Mouse (Mus musculus) c-Kit-positive CD71-positive TER-119-positive erythroid progenitor cells, embryonic 14.5 days (primary cell): ENCODE results near the gene Msl3.
A peak's percentile ranks its signal among the peaks of the same experiment; 100 is the strongest.

Experiments used
- DNase-seq: peaks from one replicate; pipeline ENCODE4 v3.0.0-alpha.2; 2013; ENCODE audit warnings: low spot score

Gene Msl3

DNA sequence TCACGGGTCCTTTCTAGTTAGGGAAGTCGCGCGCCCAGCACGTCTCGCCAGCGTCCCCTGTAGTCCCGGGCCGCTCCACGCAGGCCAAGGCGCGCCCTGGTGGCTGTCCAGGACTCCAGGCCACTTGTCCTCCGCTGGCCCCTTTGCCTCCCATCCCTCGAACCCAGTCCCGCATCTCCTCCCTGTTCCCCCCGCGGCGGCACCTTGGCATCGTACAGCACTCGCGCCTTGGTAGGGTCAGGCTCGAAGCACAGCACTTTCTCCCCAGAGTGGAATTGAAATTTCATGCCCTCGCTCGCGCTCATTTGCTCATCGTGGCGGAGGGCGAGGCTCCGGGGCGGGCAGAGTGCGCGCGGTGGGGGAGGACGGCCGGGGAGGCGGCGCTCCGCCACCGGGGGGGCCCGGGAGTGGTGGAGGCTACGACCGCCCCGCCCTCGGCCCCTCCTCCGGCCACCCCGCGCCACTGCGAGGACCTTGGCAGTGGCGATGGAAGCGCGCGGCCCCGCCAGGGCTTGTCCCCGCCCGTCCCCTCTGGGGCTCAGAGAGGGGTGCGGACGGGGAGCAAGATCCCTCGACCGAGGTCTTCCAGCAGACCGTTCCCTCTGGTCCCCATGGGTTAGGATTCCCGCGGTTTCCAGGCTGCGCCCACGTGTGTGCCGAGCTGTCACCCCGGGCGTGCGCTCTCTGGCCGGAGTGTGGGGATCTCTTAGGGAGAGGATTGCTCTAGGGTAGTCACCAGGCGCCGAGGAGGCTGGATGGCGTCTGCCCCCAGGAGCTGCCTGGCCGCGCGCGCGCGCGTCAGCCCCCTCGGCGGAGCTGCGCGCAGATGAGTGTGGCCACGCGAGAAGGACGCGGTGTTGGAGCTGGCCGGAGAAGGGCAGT is at the start of gene Msl3:
Msl3 (minus strand) TSS at position 374 of the 882 bp plus-strand sequence.
- DNase-seq = peak; percentile 68

DNA sequence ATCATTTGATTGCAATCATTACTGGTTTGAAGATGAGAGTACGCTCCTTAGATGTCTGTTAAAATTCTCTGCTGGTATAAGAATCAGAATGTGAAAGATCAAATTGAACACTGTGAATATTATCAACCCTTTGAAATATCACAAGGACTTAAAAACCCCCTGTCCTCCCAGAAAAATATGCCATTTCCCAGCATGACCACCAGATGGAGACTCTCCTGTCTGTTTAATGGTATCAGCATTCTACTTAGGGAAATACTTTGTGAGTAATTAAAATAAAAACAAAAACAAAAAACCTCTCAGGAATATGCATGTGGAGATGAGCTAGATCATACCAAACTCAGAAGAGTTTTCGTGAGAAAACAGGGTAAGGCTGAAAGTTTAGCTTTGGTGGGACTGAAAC is 44.3 kb upstream of the Msl3 start:
- DNase-seq = no peak

DNA sequence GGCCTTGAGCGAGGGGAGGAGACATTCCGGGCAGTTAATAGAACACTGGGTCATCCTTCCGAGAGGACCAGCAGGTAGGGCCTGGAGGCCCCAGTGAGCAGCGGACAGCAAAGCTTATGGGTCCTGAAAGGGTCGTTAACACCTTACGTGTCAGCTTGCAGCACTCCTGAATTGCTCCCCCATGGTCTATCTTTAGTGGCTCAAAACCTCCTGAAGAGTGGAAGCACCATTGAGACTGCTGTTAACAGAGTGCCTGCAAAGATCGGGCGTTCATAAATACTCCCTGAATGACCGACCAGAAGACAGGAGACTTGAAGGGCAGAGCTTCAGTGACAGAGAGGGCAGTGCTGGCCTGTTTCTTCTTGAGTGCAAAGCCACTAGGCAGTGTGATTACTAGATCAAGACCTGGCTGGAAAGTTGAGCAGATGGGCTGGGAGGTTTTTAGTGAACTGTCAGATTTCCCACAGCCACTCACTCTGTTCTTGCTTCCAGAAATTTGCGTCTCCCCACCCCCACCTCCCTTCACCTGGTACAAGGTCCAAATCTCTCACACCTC is 787 bp upstream of the Msl3 start:
- peak; percentile 16 for DNase-seq

DNA sequence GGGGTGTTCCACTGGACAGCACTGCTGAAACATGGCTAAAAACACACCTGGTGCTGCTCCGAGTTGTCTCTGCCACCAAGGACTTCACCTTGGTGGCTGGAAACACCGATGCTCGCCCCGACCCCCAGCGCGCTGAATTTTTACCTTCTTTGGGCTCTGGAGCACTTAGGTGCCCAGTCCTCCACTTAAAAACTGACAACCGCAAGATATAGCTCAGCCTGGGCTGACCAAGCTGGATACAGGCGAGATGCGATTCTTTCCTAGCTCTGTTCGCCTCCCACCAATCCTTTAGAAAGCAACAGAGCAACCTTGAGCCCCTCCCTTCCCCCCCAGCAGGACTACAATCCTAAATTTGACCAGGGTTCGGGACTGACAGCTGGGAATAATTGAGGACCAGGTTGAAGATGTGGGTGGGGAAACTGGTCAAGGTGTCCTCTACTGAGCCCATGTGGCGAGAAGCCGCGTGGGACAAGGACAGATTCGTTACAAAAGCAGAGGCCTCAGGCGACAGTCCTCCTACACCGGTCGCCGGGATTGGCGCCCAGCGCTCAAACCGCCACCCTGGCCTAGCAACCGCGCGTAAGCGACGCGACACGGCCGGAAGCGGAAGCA is 679 bp downstream of the Msl3 start:
- DNase-seq = no peak

DNA sequence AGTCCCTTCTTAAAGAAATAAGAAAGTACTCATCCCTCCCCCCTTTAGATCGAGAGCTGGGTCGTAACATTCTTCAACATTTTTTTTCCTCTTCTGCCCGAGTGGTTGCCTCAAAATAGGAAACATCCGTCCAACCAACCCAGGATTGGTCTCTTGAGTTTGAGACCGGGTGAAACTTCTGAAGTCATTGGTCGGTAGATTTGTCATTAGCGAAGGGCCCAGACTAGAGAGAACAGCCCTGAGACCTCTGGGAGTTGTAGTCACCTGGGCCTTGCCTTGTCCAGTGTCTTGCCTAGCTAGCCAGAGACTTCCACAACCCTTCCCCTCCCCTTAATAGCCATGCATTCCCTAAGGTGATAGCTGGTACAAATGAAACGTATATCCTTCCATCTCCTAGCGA is 1.3 kb downstream of the Msl3 start:
- DNase-seq = peak; percentile 73

DNA sequence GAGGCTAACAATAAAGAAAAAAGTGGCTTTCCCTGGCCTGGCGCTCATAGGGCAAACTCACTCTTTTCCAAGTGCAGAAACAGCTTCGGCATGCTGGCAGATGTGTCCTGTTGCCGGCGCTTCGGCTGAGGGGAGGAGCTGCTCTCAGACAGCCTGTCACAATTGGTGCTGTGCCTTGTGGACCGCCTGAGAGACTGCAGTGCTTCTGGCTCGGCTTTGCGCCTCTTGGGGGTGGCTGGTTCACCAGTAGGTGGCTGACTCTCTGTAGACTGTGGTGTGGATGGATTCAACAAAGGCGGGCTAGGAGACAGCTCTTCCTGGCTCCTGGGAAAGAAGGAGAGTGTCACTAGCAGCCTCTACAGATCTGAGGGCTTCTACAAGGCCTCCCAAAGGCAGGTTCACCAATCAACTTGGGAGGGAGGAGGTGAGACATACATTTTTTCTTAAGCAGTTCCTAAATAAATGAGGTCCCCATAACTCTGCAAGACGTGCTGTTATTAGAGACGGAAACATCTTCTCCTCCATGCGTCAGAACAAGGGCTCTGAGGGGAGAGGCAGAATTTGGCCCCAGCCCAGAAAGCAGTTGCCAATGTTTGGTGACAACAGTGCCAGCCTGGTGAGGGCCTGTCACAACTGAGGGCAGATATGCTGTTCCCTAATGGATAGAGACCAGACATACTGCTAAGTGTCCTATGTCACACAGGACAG is 9.6 kb downstream of the Msl3 start:
- DNase-seq = no peak

DNA sequence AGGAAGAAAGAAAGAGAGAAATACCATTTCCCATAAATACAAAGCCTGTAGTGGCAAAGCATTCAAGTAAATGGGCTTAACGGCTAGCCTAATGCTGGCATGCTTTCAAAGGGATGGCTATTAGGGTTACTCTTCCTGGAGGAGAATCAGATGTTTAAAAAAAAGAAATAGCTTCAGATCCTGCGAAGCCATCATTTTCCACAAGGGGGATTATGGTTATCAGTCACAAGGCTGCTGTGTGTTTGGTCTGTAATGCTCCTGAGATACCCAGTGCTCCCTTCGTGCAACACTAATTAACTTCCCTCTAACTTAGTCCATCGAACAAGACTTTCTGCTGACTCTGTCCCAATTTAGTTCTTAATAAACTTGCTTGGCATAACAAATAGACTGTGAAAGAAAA is 13.5 kb downstream of the Msl3 start:
- DNase-seq = no peak

DNA sequence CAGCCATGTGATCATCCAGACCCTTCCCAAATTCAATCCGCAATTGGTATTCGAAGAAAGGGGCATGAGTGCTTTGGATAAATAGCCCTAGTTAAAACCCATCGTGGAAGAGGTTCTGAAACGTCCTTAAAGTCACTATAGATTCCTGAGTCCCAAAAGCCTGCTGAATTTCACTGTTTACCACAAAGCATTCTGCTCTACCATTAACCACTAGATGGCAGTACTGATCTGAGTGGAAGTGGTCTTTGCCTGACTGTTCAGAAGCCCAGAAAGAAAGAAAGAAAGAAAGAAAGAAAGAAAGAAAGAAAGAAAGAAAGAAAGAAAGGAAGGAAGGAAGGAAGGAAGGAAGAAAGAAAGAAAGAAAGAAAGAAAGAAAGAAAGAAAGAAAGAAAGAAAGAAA is 13.9 kb downstream of the Msl3 start:
- DNase-seq = peak; percentile 28

DNA sequence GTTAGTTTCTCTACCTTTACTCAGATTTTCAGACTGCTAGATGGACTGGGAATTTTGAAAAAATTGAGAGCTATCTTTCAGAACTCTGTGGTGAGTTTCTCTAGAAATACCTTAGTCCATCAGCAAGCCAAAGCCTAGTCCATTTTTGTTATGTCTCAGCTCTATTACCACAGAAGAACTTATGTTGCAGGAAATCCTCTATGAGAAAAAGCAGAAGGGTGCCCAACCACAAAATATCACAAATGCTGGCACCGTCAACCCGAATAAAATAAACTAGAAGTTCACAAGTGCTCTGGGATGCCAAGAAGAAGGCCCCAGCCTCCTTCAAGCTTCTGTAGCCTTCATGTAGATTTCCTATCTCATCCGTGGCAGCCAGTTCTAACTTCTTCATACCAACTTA is 14.4 kb downstream of the Msl3 start:
- no peak for DNase-seq

DNA sequence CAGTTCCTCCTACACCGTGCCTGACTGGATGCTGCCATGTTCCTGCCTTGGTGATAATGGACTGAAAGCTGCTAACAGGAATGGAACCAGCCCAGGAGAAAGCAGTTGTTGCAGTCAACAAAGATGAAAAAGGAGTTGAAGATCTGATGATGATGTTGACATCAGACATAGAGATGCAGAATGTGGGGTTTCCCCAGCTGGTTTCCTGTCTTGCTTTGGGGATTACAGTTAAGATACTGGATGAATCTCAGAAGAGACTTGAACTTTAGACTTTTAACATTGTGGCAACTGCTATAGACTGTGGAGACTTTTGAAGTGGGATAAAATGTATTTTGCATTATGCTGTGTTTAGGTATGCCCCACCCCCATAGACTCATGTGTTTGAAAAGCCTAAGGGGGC is 15.9 kb downstream of the Msl3 start:
- no peak for DNase-seq

DNA sequence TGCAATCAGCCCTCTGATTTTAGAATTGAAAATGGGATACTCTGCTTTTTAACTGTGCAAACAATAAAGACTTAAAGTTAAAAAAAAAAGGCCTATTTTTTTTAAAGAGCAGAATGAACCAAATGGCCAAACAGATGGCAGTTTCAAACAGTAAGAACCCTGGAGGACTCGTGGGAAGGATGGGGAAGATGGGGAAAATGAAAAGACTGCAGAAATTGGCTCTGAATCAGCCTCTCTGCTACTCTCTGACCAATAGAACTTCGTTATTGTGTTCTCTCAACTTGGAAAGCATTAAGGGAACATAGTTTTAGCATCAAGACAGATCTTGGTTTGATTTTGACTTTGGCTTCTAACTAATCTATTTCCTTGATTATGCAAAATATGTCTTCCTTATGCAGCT is 24.4 kb downstream of the Msl3 start:
- no peak for DNase-seq

DNA sequence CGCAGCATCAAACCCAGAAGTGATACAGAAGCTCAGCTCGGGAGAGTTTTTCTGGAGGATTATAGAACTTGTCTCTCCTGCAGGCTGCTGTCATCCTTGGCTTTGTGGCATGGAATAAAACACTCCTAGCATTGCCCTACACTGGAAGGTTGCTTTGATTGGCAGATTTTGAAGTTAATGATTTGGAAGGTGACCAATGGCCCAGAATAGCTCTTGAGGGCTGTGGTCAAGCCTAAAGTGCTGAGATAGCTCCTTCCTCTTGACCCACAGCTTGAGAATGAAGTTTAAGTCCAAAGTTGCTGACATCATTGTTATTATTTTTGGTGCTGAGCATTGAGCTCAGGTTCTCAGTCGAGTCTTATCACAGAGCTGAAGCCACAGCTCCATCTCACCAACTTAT is 26.0 kb downstream of the Msl3 start:
- no peak for DNase-seq

DNA sequence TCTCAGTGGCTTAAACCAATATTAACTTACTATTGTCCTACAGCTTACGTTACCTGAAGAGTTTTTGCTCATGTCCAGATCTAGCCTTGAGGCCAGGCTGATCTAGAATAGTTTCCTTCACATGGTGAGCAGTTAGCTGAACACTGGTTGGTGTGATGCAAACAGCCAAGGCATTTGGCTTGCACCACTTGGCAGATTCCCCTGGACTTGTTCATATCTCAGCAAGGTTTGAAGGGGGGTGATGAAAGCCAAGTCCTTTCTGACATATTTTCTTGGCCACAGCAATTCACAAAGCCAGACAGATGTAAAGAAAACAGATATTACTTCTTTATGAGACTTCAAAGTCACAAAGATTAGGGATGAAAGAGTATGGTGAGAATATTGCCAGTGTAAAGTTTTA is 30.2 kb downstream of the Msl3 start:
- DNase-seq = no peak

DNA sequence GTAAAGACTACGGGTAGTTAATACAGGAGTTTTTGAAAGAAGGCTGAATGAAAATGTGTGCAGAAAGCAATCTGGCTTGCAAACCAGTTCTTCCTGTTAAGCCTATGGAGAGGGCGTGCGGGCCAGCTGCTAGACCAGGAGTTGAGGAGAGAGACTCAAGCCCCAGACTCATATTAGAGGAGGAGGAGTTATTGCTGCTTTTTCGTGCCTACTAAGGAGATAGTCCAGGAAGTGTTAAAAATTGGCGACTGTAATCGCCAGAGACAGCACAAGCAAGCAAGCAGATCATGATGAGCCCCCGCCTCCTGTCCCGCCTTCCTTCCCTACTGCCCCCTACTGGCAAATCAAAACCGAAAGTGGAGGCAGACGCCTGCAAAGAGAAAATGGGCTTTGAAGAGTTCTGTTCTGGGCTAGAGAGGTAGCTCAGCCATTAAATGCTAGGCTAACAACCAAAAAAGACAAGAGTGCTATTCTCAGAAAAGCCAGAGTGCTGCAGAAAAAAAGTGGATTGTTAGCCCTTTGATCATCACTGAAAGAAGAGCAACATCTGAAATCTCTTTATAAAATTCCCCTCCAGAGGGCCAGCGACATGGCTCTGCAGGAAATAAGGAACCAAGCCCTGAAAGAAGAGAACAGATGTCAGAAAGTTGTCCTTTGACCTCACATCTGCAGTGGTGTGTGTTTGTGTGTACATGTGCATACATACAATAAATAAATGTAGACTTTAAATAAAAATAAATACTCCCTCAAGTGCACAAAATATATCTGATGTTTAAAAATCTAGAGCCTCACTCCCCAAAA is 33.9 kb downstream of the Msl3 start:
- DNase-seq = peak; percentile 56
